Mouse (Mus musculus) liver, postnatal 0 days (tissue): ENCODE results near the gene Prorsd1.

Source experiments
- CTCF ChIP-seq: sonication (generic); IDR thresholded peaks from 2 replicates; pipeline ENCODE4 v1.5.1; 2016; ENCODE audit warnings: antibody characterized with exemption, low read depth
- EP300 ChIP-seq: IDR thresholded peaks from 2 replicates; pipeline ENCODE4 v1.6.1; 2016; ENCODE audit warnings: antibody characterized with exemption, low read depth, mild to moderate bottlenecking

DNA sequence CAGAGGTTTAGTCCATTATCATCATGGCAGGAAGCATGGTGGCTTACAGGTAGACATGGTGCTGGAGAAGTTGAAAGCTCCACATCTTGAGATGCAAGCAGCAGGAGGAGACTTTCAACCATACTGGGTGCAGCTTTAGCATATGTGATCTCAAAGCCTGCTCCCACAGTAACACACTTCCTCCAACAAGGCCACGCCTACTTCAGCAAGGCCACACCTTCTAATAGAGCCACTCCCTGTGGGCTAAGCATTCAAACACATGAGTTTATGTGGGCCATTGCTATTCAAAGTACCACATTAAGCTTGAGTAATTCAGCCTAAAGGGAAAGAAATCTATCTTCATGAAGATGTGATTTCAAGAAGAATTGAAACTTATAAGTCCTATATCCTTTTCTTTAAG lies 21.7 kb downstream of the Prorsd1 start:
- TF ChIP-seq CTCF, result no peak
- TF ChIP-seq EP300, result no peak
